Mouse (Mus musculus) liver, embryonic 14.5 days (tissue): ENCODE results near the gene Map3k5. TPM values are rescaled to one million over a fixed set of nuclear protein-coding genes. Genes with fewer than 3 reads are reported as not detected.

Source experiments
- ATAC-seq: fragments of 200-750 bp; cut with Nextera tagmentation; 2 replicates; pipeline ENCODE4 v1.8.0; 2017; ENCODE audit warnings: moderate number of reproducible peaks, mild to moderate bottlenecking, moderate library complexity; ENCODE audit not compliant: insufficient read depth
- DNase-seq, 3 experiments: peaks; one replicate each; pipeline ENCODE4 v3.0.0-alpha.2; 2012 to 2013; ENCODE audit warnings: low read depth in 3 of 3, low spot score in 3 of 3
- H3K27ac ChIP-seq: fragments of 300-500 bp; sonication (generic); 2 replicates; pipeline ENCODE4 v1.5.1; 2014; ENCODE audit warnings: moderate library complexity, mild to moderate bottlenecking, control low read depth, inconsistent platforms
- H3K27me3 ChIP-seq: fragments of 300-500 bp; sonication (generic); 2 replicates; pipeline ENCODE4 v1.6.1; 2014; ENCODE audit warnings: mild to moderate bottlenecking, low read length, moderate library complexity; ENCODE audit not compliant: control insufficient read depth, insufficient read depth
- H3K36me3 ChIP-seq: fragments of 300-500 bp; sonication (generic); replicated peaks from 2 replicates; pipeline ENCODE4 v1.6.1; 2014; ENCODE audit warnings: low read depth; ENCODE audit not compliant: control insufficient read depth, insufficient read depth
- H3K4me1 ChIP-seq, 2 experiments: fragments of 200-500 bp in 1 of 2; fragments of 300-500 bp in 1 of 2; sonication (generic) in 1 of 2; replicated peaks; 2 replicates each; pipeline ENCODE4 v1.6.1; 2012 to 2014; ENCODE audit warnings: antibody characterized with exemption in 1 of 2, inconsistent platforms in 1 of 2, low read length in 1 of 2; ENCODE audit not compliant: control insufficient read depth in 2 of 2, insufficient read depth in 2 of 2
- H3K4me2 ChIP-seq: fragments of 300-500 bp; sonication (generic); 2 replicates; pipeline ENCODE4 v1.6.1; 2014; ENCODE audit warnings: low read depth, mild to moderate bottlenecking, control low read depth, moderate library complexity
- H3K4me3 ChIP-seq, 2 experiments: fragments of 200-500 bp in 1 of 2; fragments of 300-500 bp in 1 of 2; sonication (generic) in 1 of 2; 2 replicates each; pipeline ENCODE4 v1.5.1; 2012 to 2014; ENCODE audit warnings: low read depth in 2 of 2, low read length in 2 of 2, mild to moderate bottlenecking in 2 of 2, control low read depth in 1 of 2, inconsistent platforms in 1 of 2, moderate library complexity in 1 of 2; ENCODE audit not compliant: insufficient read depth in 1 of 2
- H3K9ac ChIP-seq: fragments of 300-500 bp; sonication (generic); replicated peaks from 2 replicates; pipeline ENCODE4 v1.6.1; 2014; ENCODE audit warnings: mild to moderate bottlenecking, control low read depth, moderate library complexity
- H3K9me3 ChIP-seq: fragments of 300-500 bp; sonication (generic); 2 replicates; pipeline ENCODE4 v1.6.1; 2016; ENCODE audit warnings: low read length, mixed read lengths; ENCODE audit not compliant: control insufficient read depth
- CTCF ChIP-seq: IDR thresholded peaks from 2 replicates; pipeline ENCODE4 v1.5.1; 2016; ENCODE audit warnings: antibody characterized with exemption, low read depth, control low read depth
- EP300 ChIP-seq: IDR thresholded peaks from 2 replicates; pipeline ENCODE4 v1.6.1; 2016; ENCODE audit warnings: antibody characterized with exemption, low read depth
- WGBS: fragments of 180-500 bp; shearing (Covaris S2); extraction: QIAGEN DNeasy Blood & Tissue Kit; methylation state at CpG from one replicate; pipeline ENCODE4 v1.1.7; 2014; ENCODE audit not compliant: insufficient replicate concordance; 5-methylcytosine and 5-hydroxymethylcytosine counted together
- polyA plus RNA-seq, 2 experiments: library from polyadenylated mRNA; depleted of rRNA in 1 of 2; stranded (reverse) in 1 of 2; unstranded in 1 of 2; fragments of >200 nt; fragmentation: Nextera tagmentation in 1 of 2; extraction: Ambion mirVana in 1 of 2; gene quantifications; 2 replicates each; pipeline versions ENCODE4 v1.2.1 to v1.2.3; 2012 to 2014

Gene Map3k5
- polyA plus RNA-seq, 2 experiments, result 1.0 to 1.1 TPM

- Histone ChIP-seq H3K9ac (no peak overlapping the region), H3K4me1 (peaks cover 0 to 8% of the 10 kb centered on the region in 2 experiments; a peak in 2 of 4 replicates), H3K27me3 (no peaks in the 10 kb centered on the region), H3K9me3 (no peaks in the 10 kb centered on the region), H3K4me2 (no peak overlapping the region), H3K4me3 (no peak overlapping the region), H3K27ac (no peak overlapping the region), H3K36me3 (no peaks in the 10 kb centered on the region)
- no peak for DNase-seq
- ATAC-seq, result no peak
- 87% methylated on average over 2 of the region's 2 CpGs for WGBS
- TF ChIP-seq EP300 (no peak), CTCF (no peak)
Observed at GRCm38 (mm10) chr10:20078350-20078749, 144.1 kb downstream of the Map3k5 start.

- Histone ChIP-seq H3K9ac (no peak overlapping the region), H3K4me3 (no peak overlapping the region), H3K4me1 (no peaks in the 10 kb centered on the region), H3K27me3 (no peaks in the 10 kb centered on the region), H3K36me3 (no peaks in the 10 kb centered on the region), H3K9me3 (no peaks in the 10 kb centered on the region), H3K4me2 (no peak overlapping the region), H3K27ac (no peak overlapping the region)
- ATAC-seq, result no peak
- DNase-seq, result no peak
- TF ChIP-seq CTCF, result no peak
- 70% methylated on average over 2 of the region's 2 CpGs for WGBS
Observed at GRCm38 (mm10) chr10:20087841-20088240, 153.6 kb downstream of the Map3k5 start.

GRCm38 (mm10) chr10:20089026-20089425, 154.8 kb downstream of the Map3k5 start:
- Histone ChIP-seq H3K9me3 (no peaks in the 10 kb centered on the region), H3K27ac (no peak overlapping the region), H3K4me2 (no peak overlapping the region), H3K4me3 (no peak overlapping the region), H3K9ac (no peak overlapping the region), H3K4me1 (no peaks in the 10 kb centered on the region), H3K27me3 (no peaks in the 10 kb centered on the region), H3K36me3 (no peaks in the 10 kb centered on the region)
- DNase-seq, result no peak
- TF ChIP-seq EP300 (no peak), CTCF (no peak)
- WGBS, result 51% methylated on average over 3 of the region's 3 CpGs
- ATAC-seq, result no peak

- Histone ChIP-seq H3K9me3 (no peaks in the 10 kb centered on the region), H3K4me2 (no peak overlapping the region), H3K36me3 (no peaks in the 10 kb centered on the region), H3K27me3 (no peaks in the 10 kb centered on the region), H3K4me3 (no peak overlapping the region), H3K27ac (no peak overlapping the region), H3K9ac (no peak overlapping the region), H3K4me1 (no peaks in the 10 kb centered on the region)
- 77% methylated on average over 11 of the region's 11 CpGs for WGBS
- no peak for DNase-seq
- ATAC-seq, result no peak
- TF ChIP-seq EP300 (no peak), CTCF (no peak)
Observed at GRCm38 (mm10) chr10:20090171-20090570, 155.9 kb downstream of the Map3k5 start.

GRCm38 (mm10) chr10:20091416-20091815, 157.1 kb downstream of the Map3k5 start:
- Histone ChIP-seq H3K27me3 (no peaks in the 10 kb centered on the region), H3K4me1 (no peaks in the 10 kb centered on the region), H3K4me2 (no peak overlapping the region), H3K36me3 (no peaks in the 10 kb centered on the region), H3K4me3 (no peak overlapping the region), H3K27ac (no peak overlapping the region), H3K9me3 (no peaks in the 10 kb centered on the region), H3K9ac (no peak overlapping the region)
- 75% methylated on average over 2 of the region's 2 CpGs for WGBS
- no peak for ATAC-seq
- no peak for DNase-seq
- TF ChIP-seq CTCF (no peak), EP300 (no peak)
